Mouse (Mus musculus) stomach, embryonic 14.5 days (tissue): ENCODE measurements around the gene Vmn1r34. TPM values are rescaled to one million over a fixed set of nuclear protein-coding genes. Genes with fewer than 3 reads are reported as not detected.
"Not testable (repeated sequence)": the region's sequence is repeated elsewhere in the genome, so short reads cannot be mapped to it uniquely, and the experiment has no call there.

Experiments
- ATAC-seq: fragments of 200-750 bp; cut with Nextera tagmentation; 2 replicates; pipeline ENCODE4 v1.8.0; 2017; ENCODE audit warnings: low read depth, moderate TSS enrichment; ENCODE audit not compliant: insufficient number of reproducible peaks, insufficient read depth, low FRiP score
- H3K27ac ChIP-seq: fragments of 300-500 bp; sonication (generic); 2 replicates; pipeline ENCODE4 v1.5.1; 2014; ENCODE audit warnings: mild to moderate bottlenecking, low read length, moderate library complexity, mixed read lengths
- H3K27me3 ChIP-seq: fragments of 300-500 bp; sonication (generic); 2 replicates; pipeline ENCODE4 v1.6.1; 2014; ENCODE audit warnings: low read length, control low read depth, mixed read lengths; ENCODE audit not compliant: control insufficient read depth, insufficient read depth
- H3K36me3 ChIP-seq: fragments of 300-500 bp; sonication (generic); 2 replicates; pipeline ENCODE4 v1.6.1; 2014; ENCODE audit warnings: mild to moderate bottlenecking, control low read depth, low read length, moderate library complexity, mixed read lengths; ENCODE audit not compliant: control insufficient read depth, insufficient read depth
- H3K4me1 ChIP-seq: fragments of 300-500 bp; sonication (generic); 2 replicates; pipeline ENCODE4 v1.6.1; 2014; ENCODE audit warnings: low read length, control low read depth, mixed read lengths; ENCODE audit not compliant: control insufficient read depth, insufficient read depth
- H3K4me2 ChIP-seq: fragments of 300-500 bp; sonication (generic); replicated peaks from 2 replicates; pipeline ENCODE4 v1.6.1; 2014; ENCODE audit warnings: low read depth, low read length, control low read depth
- H3K4me3 ChIP-seq: fragments of 300-500 bp; sonication (generic); 2 replicates; pipeline ENCODE4 v1.5.1; 2014; ENCODE audit warnings: low read depth, low read length, control low read depth
- H3K9ac ChIP-seq: fragments of 300-500 bp; sonication (generic); replicated peaks from 2 replicates; pipeline ENCODE4 v1.6.1; 2014; ENCODE audit warnings: low read depth, mild to moderate bottlenecking, control low read depth, low read length, moderate library complexity, mixed read lengths
- H3K9me3 ChIP-seq: fragments of 300-500 bp; sonication (generic); 2 replicates; pipeline ENCODE4 v1.6.1; 2016; ENCODE audit warnings: low read depth, low read length, control low read depth; ENCODE audit not compliant: control insufficient read depth
- WGBS: fragments of 180-500 bp; shearing (Covaris S2); extraction: QIAGEN DNeasy Blood & Tissue Kit; methylation state at CpG from one replicate; pipeline ENCODE4 v1.1.7; 2014; 5-methylcytosine and 5-hydroxymethylcytosine counted together
- polyA plus RNA-seq: library from polyadenylated mRNA; unstranded; fragments of >200 nt; fragmentation: Nextera tagmentation; extraction: Ambion mirVana; gene quantifications from 2 replicates; pipeline ENCODE4 v1.2.1, GENCODE M21; 2014

Vmn1r34 gene
- polyA plus RNA-seq: not detected in 2 replicates

DNA sequence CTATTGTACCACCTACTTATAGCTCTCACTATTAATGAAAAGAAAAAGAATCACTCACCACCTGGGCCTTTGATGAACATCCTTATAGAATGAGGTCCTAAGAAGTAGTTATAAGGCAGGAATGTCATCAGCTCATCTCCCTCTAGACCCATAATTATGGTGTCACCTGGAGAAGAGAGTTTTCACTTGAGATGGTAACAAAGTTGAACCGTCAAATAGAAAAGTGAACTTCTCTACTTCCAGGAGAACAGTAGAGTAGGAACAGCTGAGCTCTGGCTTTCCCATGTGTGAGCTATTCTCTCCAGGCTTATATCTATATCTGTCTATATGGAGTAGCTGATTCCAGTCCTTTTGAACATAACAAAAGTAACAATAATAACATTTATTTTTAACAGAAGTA, at the start of gene Vmn1r34:
Gene Vmn1r34 (minus strand): TSS at position 101 of the 400 bp plus-strand sequence.
- ATAC-seq: no peak
- WGBS: 79% methylated on average over 1 of the region's 1 CpGs

GRCm38 (mm10) chr6:66685806-66686205, 42.1 kb upstream of the Vmn1r34 start, which contains the start of gene Vmn1r35:
Gene Vmn1r35, minus strand, starts transcription at chr6:66685906.
- no peak within 1 kb of the TSS for H3K9ac ChIP-seq
- no peak within 1 kb of the TSS for H3K4me2 ChIP-seq
- no peaks in the 10 kb centered on the region for H3K9me3 ChIP-seq
- 87% methylated on average over 3 of the region's 3 CpGs for WGBS
- no peaks in the 10 kb centered on the region for H3K27me3 ChIP-seq
- H3K4me1 ChIP-seq: no peaks in the 10 kb centered on the region
- H3K36me3 ChIP-seq: no peaks in the 10 kb centered on the region
- no peak within 1 kb of the TSS for H3K27ac ChIP-seq
- no peak for ATAC-seq
- H3K4me3 ChIP-seq: no peak within 1 kb of the TSS

More for the DNA sequence above, at the start of gene Vmn1r34:
- Histone ChIP-seq H3K27me3 (no peaks in the 10 kb centered on the region), H3K4me3 (no peak within 1 kb of the TSS), H3K9ac (no peak within 1 kb of the TSS), H3K4me2 (no peak within 1 kb of the TSS), H3K27ac (no peak within 1 kb of the TSS), H3K4me1 (no peaks in the 10 kb centered on the region), H3K36me3 (no peaks in the 10 kb centered on the region), H3K9me3 (no peaks in the 10 kb centered on the region)

GRCm38 (mm10) chr6:66618182-66618581, 25.5 kb downstream of the Vmn1r34 start, which contains the start of gene Vmn1r33:
Gene Vmn1r33, minus strand, starts transcription at chr6:66618282.
- H3K36me3 ChIP-seq, H3K9ac ChIP-seq, H3K27ac ChIP-seq, ATAC-seq, H3K27me3 ChIP-seq, H3K4me2 ChIP-seq, H3K4me1 ChIP-seq, H3K9me3 ChIP-seq, H3K4me3 ChIP-seq: not testable (repeated sequence)

DNA sequence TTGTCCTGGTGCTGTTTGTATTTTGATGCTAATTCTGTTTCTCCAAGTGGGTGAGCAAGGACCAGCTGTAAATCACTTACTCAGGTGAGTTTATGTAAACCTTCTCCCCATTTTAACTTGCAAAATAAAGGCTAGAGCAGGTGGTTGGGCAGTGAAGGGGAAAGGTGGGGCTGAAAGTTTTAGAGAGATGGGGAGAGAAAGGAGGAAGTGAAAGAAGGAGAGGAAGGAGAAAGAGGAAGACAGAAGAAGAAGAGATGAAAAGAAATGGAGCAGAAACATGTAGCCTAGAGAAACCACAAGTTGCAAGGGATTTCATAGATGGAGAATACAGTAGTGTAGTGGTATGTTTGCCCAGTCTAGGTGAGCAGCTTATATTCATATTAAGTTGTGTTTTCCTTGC, 47.9 kb downstream of the Vmn1r34 start:
- Histone ChIP-seq H3K4me2 (no peak overlapping the region), H3K36me3 (no peaks in the 10 kb centered on the region), H3K9me3 (no peaks in the 10 kb centered on the region), H3K4me1 (no peaks in the 10 kb centered on the region), H3K4me3 (no peak overlapping the region), H3K27me3 (no peaks in the 10 kb centered on the region), H3K9ac (no peak overlapping the region), H3K27ac (no peak overlapping the region)
- ATAC-seq: no peak

Other genes with a start within 250 kb of the Vmn1r34 start
- 107 and 108 TPM in 2 replicates for gene Mad2l1, start 108.5 kb downstream of the Vmn1r34 start, polyA plus RNA-seq
- gene Vmn1r32, start 83.8 kb downstream of the Vmn1r34 start, polyA plus RNA-seq: 0.15 and 0.26 TPM in 2 replicates
- not detected in 2 replicates for gene Vmn1r33, start 25.6 kb downstream of the Vmn1r34 start, polyA plus RNA-seq
- gene Vmn1r35, start 42.0 kb upstream of the Vmn1r34 start, polyA plus RNA-seq: not detected in 2 replicates
- gene Vmn1r36, start 75.3 kb upstream of the Vmn1r34 start, polyA plus RNA-seq: not detected in 2 replicates
- not detected in 2 replicates for gene Vmn1r37, start 85.5 kb upstream of the Vmn1r34 start, polyA plus RNA-seq
- gene Vmn1r38, start 138.7 kb upstream of the Vmn1r34 start, polyA plus RNA-seq: not detected in 2 replicates
- gene Vmn1r39, start 166.7 kb upstream of the Vmn1r34 start, polyA plus RNA-seq: not detected in 2 replicates